Mouse (Mus musculus) granulocyte monocyte progenitor cell, adult 5-6 weeks (primary cell): ENCODE measurements around the gene Insl3. TPM values are rescaled to one million over a fixed set of nuclear protein-coding genes. Genes with fewer than 3 reads are reported as not detected.
"Not testable (repeated sequence)": the region's sequence is repeated elsewhere in the genome, so short reads cannot be mapped to it uniquely, and the experiment has no call there.

Experiments
- ATAC-seq: replicated peaks from 2 replicates; pipeline ENCODE4 v1.8.0; 2016; ENCODE audit warnings: mild to moderate bottlenecking, moderate TSS enrichment, inconsistent platforms; ENCODE audit not compliant: poor library complexity, severe bottlenecking
- total RNA-seq, 2 experiments: library from RNA; stranded (forward) in 1 of 2; stranded (reverse) in 1 of 2; fragments of 200-712, 200-1000 nt in 1 of 2; fragments of >200 nt in 1 of 2; fragmentation: Nextera tagmentation in 1 of 2; gene quantifications; 2 replicates each; pipeline ENCODE4 v1.2.3; 2014 to 2017

The Insl3 gene
- total RNA-seq, 2 experiments from 2014 or later, result 1.2 to 16.3 TPM

- no peak for ATAC-seq
These were observed 13.9 kb downstream of the Insl3 start for GRCm38 (mm10) chr8:71702923-71703322.

- ATAC-seq, result not testable (repeated sequence)
These were observed 14.4 kb downstream of the Insl3 start for GRCm38 (mm10) chr8:71703400-71703799.

- peak; percentile 70 for ATAC-seq
These were observed 18.9 kb downstream of the Insl3 start for GRCm38 (mm10) chr8:71707874-71708273.

GRCm38 (mm10) chr8:71709134-71709799, 20.3 kb downstream of the Insl3 start:
- ATAC-seq, result no peak

GRCm38 (mm10) chr8:71709800-71710446, 20.9 kb downstream of the Insl3 start:
- ATAC-seq, result peak; percentile 75

GRCm38 (mm10) chr8:71711574-71711973, 22.6 kb downstream of the Insl3 start:
- no peak for ATAC-seq

- ATAC-seq, result no peak
These were observed 26.5 kb downstream of the Insl3 start for GRCm38 (mm10) chr8:71715531-71715930.

- ATAC-seq, result no peak
These were observed 27.6 kb downstream of the Insl3 start for GRCm38 (mm10) chr8:71716561-71717053.

GRCm38 (mm10) chr8:71717096-71717495, 28.1 kb downstream of the Insl3 start:
- no peak for ATAC-seq

GRCm38 (mm10) chr8:71718252-71718651, 29.2 kb downstream of the Insl3 start:
- no peak for ATAC-seq

- no peak for ATAC-seq
These were observed 30.2 kb downstream of the Insl3 start for GRCm38 (mm10) chr8:71719218-71719617.

- no peak for ATAC-seq
These were observed 31.0 kb downstream of the Insl3 start for GRCm38 (mm10) chr8:71719928-71720457.

- peak; percentile 80 for ATAC-seq
These were observed 34.1 kb downstream of the Insl3 start for GRCm38 (mm10) chr8:71723047-71723551.

- ATAC-seq, result no peak
These were observed 35.4 kb downstream of the Insl3 start for GRCm38 (mm10) chr8:71724389-71724788.

GRCm38 (mm10) chr8:71725122-71725924, 36.3 kb downstream of the Insl3 start, which contains the start of gene Fcho1:
Fcho1 (minus strand) TSS chr8:71725716.
- ATAC-seq, result peak; percentile 54

GRCm38 (mm10) chr8:71728240-71728785, 39.3 kb downstream of the Insl3 start:
- peak; percentile 40 for ATAC-seq

- ATAC-seq, result peak; percentile 52
These were observed 40.0 kb downstream of the Insl3 start for GRCm38 (mm10) chr8:71728826-71729620.

- peak; percentile 57 for ATAC-seq
These were observed 42.7 kb downstream of the Insl3 start for GRCm38 (mm10) chr8:71731652-71732230.

GRCm38 (mm10) chr8:71738316-71738715, 49.3 kb downstream of the Insl3 start:
- not testable (repeated sequence) for ATAC-seq
